Mouse (Mus musculus): ENCODE data around the gene Gjb5. TPM values are rescaled to one million over a fixed set of nuclear protein-coding genes. Genes with fewer than 3 reads are reported as not detected.

The Gjb5 gene
- polyA plus RNA-seq, 1 experiment: 0.37 TPM

DNA sequence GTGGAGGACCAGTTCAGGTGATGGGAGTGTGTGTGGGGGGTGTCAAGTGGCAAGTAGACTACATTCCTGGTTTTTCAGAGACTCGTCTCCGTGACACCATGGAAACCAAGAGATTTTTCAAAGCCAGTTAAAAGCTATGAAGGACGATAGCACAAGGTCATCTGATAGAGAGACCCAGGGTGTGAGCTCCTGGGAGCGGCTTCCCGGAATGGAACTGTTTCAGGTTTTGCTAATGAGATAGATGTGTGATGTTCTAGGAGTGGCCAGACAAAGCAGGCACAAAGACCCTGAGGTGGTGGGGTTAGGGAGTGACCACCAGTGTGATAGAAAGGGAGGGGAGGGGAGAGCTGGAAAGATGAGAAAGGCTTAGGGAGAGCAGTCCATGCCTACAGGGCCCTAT, 13.0 kb downstream of the Gjb5 start:
- Histone ChIP-seq H3K27me3 (ENCODE audit: control insufficient read depth, insufficient read depth, insufficient read length) (no peaks in the 10 kb centered on the region), H3K79me3 (ENCODE audit: low read depth) (no peaks in the 10 kb centered on the region), H3K4me3 (ENCODE audit: insufficient read depth, poor library complexity, severe bottlenecking) (no peak overlapping the region), H3K79me2 (ENCODE audit: control insufficient read depth, insufficient read depth) (no peaks in the 10 kb centered on the region), H3K36me3 (ENCODE audit: control insufficient read depth, insufficient read depth) (no peaks in the 10 kb centered on the region), H3ac (ENCODE audit: control insufficient read depth, insufficient read length, low read depth) (no peak overlapping the region)
- no peak for TF ChIP-seq CTCF (IDR thresholded peaks at IDR 0.05; ENCODE audit: control insufficient read depth, insufficient read depth, insufficient read length)
- TF ChIP-seq MYOG (IDR thresholded peaks at IDR 0.05; ENCODE audit: control insufficient read depth, extremely low read depth, insufficient read length): no peak
- TF ChIP-seq MYOD1 (IDR thresholded peaks at IDR 0.05; ENCODE audit: control insufficient read depth, insufficient read length, low read depth): no peak
- no peak for TF ChIP-seq CEBPB (IDR thresholded peaks at IDR 0.05; ENCODE audit: low read depth)
- TF ChIP-seq FOSL1 (IDR thresholded peaks at IDR 0.05; ENCODE audit: insufficient read depth, low read length, poor library complexity, severe bottlenecking): no peak
- TF ChIP-seq USF1 (IDR thresholded peaks at IDR 0.05; ENCODE audit: low read depth): no peak
- no peak for TF ChIP-seq MAX (IDR thresholded peaks at IDR 0.05)

DNA sequence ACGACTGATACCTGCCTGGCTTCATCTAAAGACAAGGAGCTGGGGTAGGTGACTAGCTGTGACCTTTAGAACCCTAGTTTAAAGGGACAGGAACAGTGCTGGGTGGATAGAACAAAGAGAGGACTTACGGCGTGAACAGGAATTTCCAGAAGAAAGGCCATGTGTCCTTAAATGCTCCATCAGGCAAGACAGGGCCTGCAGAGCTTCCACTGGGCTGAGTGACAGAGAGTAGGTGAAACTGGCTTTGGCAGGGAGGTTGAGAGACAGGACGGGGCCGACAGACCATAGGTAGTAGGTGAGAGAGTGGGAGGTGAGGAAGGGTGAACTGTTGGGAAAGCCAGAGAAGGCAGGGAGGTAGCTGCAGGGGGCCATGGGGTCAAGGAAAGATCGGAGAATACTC, 16.6 kb downstream of the Gjb5 start:
- H3K79me2 ChIP-seq (ENCODE audit: control insufficient read depth, insufficient read depth): no peaks in the 10 kb centered on the region
- TF ChIP-seq MYOD1 (IDR thresholded peaks at IDR 0.05; ENCODE audit: control insufficient read depth, insufficient read length, low read depth): no peak
- no peak for TF ChIP-seq USF1 (IDR thresholded peaks at IDR 0.05; ENCODE audit: low read depth)
- TF ChIP-seq CTCF (IDR thresholded peaks at IDR 0.05; ENCODE audit: control insufficient read depth, insufficient read depth, insufficient read length): no peak
- no peak for TF ChIP-seq MYOG (IDR thresholded peaks at IDR 0.05; ENCODE audit: control insufficient read depth, extremely low read depth, insufficient read length)
- no peak for TF ChIP-seq CEBPB (IDR thresholded peaks at IDR 0.05; ENCODE audit: low read depth)
- TF ChIP-seq MAX (IDR thresholded peaks at IDR 0.05): no peak
- no peak for TF ChIP-seq FOSL1 (IDR thresholded peaks at IDR 0.05; ENCODE audit: insufficient read depth, low read length, poor library complexity, severe bottlenecking)
- no peaks in the 10 kb centered on the region for H3K27me3 ChIP-seq (ENCODE audit: control insufficient read depth, insufficient read depth, insufficient read length)
- H3K4me3 ChIP-seq (ENCODE audit: insufficient read depth, poor library complexity, severe bottlenecking): no peak overlapping the region
- H3ac ChIP-seq (ENCODE audit: control insufficient read depth, insufficient read length, low read depth): no peak overlapping the region
- H3K36me3 ChIP-seq (ENCODE audit: control insufficient read depth, insufficient read depth): no peaks in the 10 kb centered on the region
- H3K79me3 ChIP-seq (ENCODE audit: low read depth): no peaks in the 10 kb centered on the region

GRCm38 (mm10) chr4:127337668-127338067, 20.3 kb downstream of the Gjb5 start:
- Histone ChIP-seq H3K79me2 (ENCODE audit: control insufficient read depth, insufficient read depth) (no peaks in the 10 kb centered on the region), H3K36me3 (ENCODE audit: control insufficient read depth, insufficient read depth) (no peaks in the 10 kb centered on the region), H3K27me3 (ENCODE audit: control insufficient read depth, insufficient read depth, insufficient read length) (no peaks in the 10 kb centered on the region), H3ac (ENCODE audit: control insufficient read depth, insufficient read length, low read depth) (no peak overlapping the region), H3K79me3 (ENCODE audit: low read depth) (no peaks in the 10 kb centered on the region), H3K4me3 (ENCODE audit: insufficient read depth, poor library complexity, severe bottlenecking) (no peak overlapping the region)
- TF ChIP-seq USF1 (IDR thresholded peaks at IDR 0.05; ENCODE audit: low read depth) (no peak), FOSL1 (IDR thresholded peaks at IDR 0.05; ENCODE audit: insufficient read depth, low read length, poor library complexity, severe bottlenecking) (no peak), MAX (IDR thresholded peaks at IDR 0.05) (no peak), MYOG (IDR thresholded peaks at IDR 0.05; ENCODE audit: control insufficient read depth, extremely low read depth, insufficient read length) (no peak), MYOD1 (IDR thresholded peaks at IDR 0.05; ENCODE audit: control insufficient read depth, insufficient read length, low read depth) (no peak), CTCF (IDR thresholded peaks at IDR 0.05; ENCODE audit: control insufficient read depth, insufficient read depth, insufficient read length) (no peak), CEBPB (IDR thresholded peaks at IDR 0.05; ENCODE audit: low read depth) (no peak)

GRCm38 (mm10) chr4:127334870-127335504, 23.0 kb downstream of the Gjb5 start:
- no peaks in the 10 kb centered on the region for H3K36me3 ChIP-seq (ENCODE audit: control insufficient read depth, insufficient read depth)
- no peak overlapping the region for H3ac ChIP-seq (ENCODE audit: control insufficient read depth, insufficient read length, low read depth)
- H3K27me3 ChIP-seq (ENCODE audit: control insufficient read depth, insufficient read depth, insufficient read length): no peaks in the 10 kb centered on the region
- H3K79me2 ChIP-seq (ENCODE audit: control insufficient read depth, insufficient read depth): no peaks in the 10 kb centered on the region
- TF ChIP-seq MYOD1 (IDR thresholded peaks at IDR 0.05; ENCODE audit: control insufficient read depth, insufficient read length, low read depth): no peak
- TF ChIP-seq CEBPB (IDR thresholded peaks at IDR 0.05; ENCODE audit: low read depth): no peak
- TF ChIP-seq MAX (IDR thresholded peaks at IDR 0.05): no peak
- no peak for TF ChIP-seq FOSL1 (IDR thresholded peaks at IDR 0.05; ENCODE audit: insufficient read depth, low read length, poor library complexity, severe bottlenecking)
- H3K79me3 ChIP-seq (ENCODE audit: low read depth): no peaks in the 10 kb centered on the region
- H3K4me3 ChIP-seq (ENCODE audit: insufficient read depth, poor library complexity, severe bottlenecking): no peak overlapping the region

- H3K79me3 ChIP-seq (ENCODE audit: low read depth): no peaks in the 10 kb centered on the region
- H3K27me3 ChIP-seq (ENCODE audit: control insufficient read depth, insufficient read depth, insufficient read length): no peaks in the 10 kb centered on the region
- no peak overlapping the region for H3K4me3 ChIP-seq (ENCODE audit: insufficient read depth, poor library complexity, severe bottlenecking)
- no peak for TF ChIP-seq MYOD1 (IDR thresholded peaks at IDR 0.05; ENCODE audit: control insufficient read depth, insufficient read length, low read depth)
- TF ChIP-seq MAX (IDR thresholded peaks at IDR 0.05): no peak
- TF ChIP-seq USF1 (IDR thresholded peaks at IDR 0.05; ENCODE audit: low read depth): no peak
- no peak for TF ChIP-seq MYOG (IDR thresholded peaks at IDR 0.05; ENCODE audit: control insufficient read depth, extremely low read depth, insufficient read length)
- no peak for TF ChIP-seq FOSL1 (IDR thresholded peaks at IDR 0.05; ENCODE audit: insufficient read depth, low read length, poor library complexity, severe bottlenecking)
- no peak for TF ChIP-seq CTCF (IDR thresholded peaks at IDR 0.05; ENCODE audit: control insufficient read depth, insufficient read depth, insufficient read length)
- TF ChIP-seq CEBPB (IDR thresholded peaks at IDR 0.05; ENCODE audit: low read depth): no peak
- H3ac ChIP-seq (ENCODE audit: control insufficient read depth, insufficient read length, low read depth): no peak overlapping the region
- no peaks in the 10 kb centered on the region for H3K79me2 ChIP-seq (ENCODE audit: control insufficient read depth, insufficient read depth)
- H3K36me3 ChIP-seq (ENCODE audit: control insufficient read depth, insufficient read depth): no peaks in the 10 kb centered on the region
Observed at GRCm38 (mm10) chr4:127331171-127331570, 26.8 kb downstream of the Gjb5 start.

All from C2C12 (cell line).